Mouse (Mus musculus): ENCODE results near the gene Olfr153.
"Not testable (repeated sequence)": the region's sequence is repeated elsewhere in the genome, so short reads cannot be mapped to it uniquely, and the experiment has no call there.

The Olfr153 gene

DNA sequence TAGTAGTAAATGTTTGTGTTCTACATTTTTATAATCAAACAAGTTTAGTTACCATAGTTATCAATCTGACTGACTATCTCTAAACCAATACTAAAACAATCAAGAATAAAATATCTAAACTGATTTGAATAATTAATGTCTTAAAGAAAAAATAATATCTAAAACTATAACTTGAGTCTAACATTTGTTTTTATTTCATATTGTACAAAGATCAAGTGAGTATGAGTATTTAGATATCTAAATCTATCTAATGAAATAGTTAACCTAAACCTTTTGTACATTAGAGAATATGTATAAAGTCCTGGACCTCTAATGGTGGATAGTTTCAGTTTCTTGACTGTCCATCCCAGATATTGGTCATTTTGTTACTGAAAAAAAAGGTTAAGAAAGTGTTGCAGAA, at the start of gene Olfr153:
Olfr153 (plus strand) TSS at position 301 of the 400 bp plus-strand sequence.
- no peak for DNase-seq (ENCODE audit: low spot score)

DNA sequence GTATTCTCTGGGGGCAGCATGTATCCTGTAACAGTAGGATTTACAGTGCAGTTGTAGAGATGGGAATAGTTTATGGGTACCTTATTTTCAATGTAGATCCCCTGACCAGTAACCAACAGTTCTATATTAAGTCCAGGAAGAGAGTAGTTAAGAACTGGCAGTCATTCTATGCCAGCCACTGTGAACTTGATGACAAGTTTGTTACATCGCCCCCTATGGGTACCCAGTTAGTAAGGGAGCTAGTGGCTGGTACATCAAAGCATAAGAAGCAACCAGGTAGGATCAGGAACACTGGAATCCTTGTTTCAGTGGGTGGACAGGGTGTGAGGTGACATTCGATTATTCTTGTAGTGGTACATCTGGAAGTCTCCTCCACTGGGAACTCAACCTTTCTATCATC, 49.3 kb upstream of the Olfr153 start:
- DNase-seq (ENCODE audit: low spot score), result no peak

DNA sequence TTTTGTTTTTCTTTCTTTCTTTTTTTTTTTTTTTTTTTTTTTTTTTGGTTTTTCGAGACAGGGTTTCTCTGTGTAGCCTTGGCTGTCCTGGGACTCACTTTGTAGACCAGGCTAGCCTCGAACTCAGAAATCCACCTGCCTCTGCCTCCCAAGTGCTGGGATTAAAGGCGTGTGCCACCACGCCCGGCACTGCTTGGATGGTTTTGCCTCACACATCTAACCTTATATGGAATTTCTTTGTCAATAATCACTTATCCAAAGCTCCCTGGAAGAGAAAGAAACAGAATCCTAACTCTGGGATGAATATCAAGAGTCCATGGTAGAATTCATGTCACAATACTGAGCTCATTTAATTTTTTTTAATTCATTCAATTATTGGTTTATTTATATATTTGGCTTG, 34.6 kb upstream of the Olfr153 start, which contains the start of gene Pramel7:
Pramel7 (minus strand) TSS at position 101 of the 400 bp plus-strand sequence.
- not testable (repeated sequence) for DNase-seq (ENCODE audit: low spot score)

DNA sequence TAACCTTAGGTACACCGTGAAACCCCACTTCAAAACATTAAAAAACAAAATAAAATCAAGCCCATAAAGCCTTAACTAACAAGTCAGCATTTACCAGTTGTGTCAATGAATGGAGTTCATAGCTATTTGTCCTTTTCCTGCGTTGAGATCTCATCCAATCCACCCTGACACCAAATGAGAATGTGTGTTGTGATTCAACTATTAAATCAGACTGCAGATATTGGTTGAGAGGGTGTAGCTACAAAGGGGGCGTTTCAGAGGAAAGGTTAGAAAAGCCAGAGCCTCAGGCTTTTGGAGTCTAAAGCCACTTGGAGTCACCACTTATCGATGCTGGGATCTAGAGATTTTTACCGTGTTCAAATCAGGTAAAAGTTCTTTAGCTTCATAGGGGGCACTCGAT, 25.3 kb upstream of the Olfr153 start, which contains the start of gene Pramel6:
Pramel6 (plus strand) TSS at position 301 of the 400 bp plus-strand sequence.
- DNase-seq (ENCODE audit: low spot score), result no peak

DNA sequence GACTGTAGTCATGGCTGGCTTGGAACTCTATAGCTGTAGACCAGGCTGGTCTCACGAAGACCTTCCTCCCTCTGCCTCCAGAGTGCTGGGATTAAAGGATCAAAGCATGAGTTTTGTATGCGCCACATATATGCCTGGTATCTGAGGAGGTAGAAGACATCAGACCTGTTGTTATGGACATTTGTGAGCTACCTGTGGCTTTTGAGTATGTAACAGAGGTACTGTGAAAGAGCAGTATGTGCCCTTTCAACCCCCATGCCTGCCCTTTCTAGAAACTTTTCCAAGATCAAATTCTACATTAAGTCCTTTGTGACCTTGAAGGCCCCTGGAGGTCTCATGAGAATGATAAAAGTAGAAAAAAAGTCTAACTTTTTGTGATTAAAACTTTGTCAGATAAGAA, 16.6 kb upstream of the Olfr153 start:
- no peak for DNase-seq (ENCODE audit: low spot score)

DNA sequence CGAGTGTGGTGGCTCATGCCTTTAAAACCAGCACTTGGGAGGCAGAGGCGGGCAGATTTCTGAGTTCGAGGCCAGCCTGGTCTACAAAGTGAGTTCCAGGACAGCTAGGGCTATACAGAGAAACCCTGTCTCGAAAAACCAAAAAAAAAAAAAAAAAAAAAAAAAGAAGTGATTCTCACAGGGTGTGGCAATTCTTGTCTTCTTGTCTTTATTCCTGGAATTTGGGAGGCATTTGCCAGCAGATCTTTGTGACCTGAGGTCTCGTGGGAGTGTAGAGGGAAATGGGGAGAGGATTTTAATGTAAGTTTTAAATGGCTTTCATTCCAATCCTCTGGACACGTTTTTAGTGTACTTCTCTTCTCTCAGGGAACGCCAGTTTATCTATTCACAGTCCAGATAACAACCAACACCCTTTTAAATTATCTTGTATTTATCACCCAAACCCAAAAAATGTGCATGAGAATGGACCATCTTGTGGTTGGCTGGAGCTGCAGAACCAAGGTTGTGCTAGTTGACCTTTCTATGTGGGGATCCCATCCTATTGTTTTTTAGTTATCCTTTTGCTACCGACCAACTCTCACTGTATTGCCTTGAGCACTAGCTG, 16.0 kb upstream of the Olfr153 start:
- DNase-seq (ENCODE audit: low spot score), result no peak

DNA sequence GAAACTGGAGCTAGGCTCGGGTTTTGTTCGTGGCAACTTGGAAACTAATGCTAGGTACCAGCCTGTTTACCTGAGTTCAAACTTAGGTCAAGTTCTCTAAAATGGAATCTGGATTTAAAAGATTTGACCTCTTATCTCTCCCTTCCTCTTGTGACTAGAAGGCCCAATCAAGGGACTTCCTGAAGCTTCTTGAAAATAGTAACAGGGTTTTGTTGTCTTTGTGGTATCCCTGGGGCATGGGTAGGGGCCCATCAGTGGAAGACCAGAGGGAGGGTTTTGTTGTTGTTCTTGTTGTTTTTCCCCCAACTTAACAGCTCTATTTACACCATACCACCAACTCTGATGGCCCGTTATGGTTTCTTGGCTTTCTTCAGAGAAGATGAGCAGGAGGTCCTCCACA, 15.0 kb upstream of the Olfr153 start:
- no peak for DNase-seq (ENCODE audit: low spot score)

DNA sequence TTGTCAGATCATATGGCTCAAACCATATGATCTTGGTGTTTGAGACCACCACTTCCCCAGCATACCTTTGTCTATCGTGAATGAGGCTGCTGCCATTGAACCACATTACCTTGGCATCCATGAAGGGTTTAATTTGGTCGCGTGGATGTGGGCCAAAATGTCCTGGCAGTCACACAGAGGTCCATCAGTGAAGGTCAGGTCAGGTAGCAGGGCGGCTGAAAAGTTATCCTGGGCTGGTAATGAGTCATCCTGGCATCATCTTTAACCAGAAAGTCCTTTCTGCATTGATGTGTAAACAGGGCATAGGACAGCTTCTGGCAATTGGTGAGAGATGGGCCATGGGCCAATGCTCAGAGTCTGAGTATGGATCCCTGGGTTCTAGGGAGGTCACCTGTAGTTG, 10.9 kb upstream of the Olfr153 start:
- DNase-seq (ENCODE audit: low spot score), result no peak

DNA sequence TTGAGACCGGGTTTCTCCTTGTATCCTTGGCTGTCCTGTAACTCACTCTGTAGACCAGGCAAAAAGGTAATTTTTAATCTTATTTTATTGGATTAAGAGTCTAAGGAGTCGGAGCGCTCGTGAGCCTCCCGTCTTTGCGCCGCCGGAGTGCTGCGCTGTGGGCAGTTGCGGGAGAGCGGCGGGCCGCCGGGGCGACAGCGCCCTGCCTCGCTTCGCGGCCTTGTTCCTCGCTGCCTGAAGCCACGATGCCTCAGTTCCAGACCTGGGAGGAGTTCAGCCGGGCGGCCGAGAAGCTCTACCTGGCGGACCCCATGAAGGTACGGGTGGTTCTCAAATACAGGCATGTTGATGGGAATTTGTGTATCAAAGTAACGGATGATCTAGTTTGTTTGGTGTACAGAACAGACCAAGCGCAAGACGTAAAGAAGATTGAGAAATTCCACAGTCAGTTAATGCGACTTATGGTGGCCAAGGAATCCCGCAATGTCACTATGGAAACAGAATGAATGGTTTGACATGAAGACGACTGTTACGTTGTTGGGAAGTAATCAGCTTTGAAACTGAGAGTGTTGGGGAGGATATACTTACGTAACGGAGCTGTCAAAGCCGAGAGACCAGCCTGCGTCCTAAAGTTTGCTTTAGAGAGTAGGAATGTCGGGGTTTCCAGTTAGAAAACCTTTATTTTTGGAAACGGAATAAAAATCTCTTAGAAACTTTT, 5.5 kb upstream of the Olfr153 start:
- not testable (repeated sequence) for DNase-seq (ENCODE audit: low spot score)

DNA sequence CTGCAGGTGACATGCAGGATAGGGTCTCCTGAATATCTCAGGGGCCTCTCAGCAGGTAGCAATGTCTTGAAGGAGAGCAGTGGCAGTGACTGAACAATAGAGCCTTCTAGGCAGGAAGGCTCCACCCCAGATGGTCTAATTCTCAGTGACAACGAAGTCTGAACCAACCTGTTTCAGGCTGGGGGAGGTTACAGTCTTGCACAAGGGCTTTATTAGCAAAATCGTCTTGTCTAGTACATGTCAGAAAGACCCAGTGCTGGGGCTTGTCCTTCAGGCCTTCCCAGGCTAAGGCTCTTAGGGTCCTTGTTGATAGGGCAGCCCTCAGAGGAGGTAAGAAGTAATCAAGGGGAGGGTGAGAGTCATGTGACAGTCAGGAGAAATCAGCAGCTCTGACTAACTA, 3.2 kb downstream of the Olfr153 start:
- no peak for DNase-seq (ENCODE audit: low spot score)

DNA sequence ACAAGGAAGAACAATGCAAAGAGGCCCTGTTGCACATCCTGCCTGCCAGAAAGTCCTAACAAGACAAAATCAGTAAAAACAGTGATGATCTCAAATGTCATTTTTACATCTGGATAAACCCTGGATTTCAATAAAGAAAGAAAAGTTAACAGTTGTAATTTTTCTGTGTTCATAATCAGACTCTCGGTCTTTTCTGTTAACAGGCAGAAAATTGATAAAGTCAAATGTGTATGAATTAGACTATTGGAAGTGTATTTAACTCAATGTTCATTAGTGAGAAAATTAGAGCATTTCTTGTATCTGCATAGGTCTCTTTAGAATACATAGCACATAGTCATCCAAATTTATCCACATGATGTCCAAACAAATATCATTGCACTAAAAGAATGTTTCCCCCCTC, 13.8 kb downstream of the Olfr153 start, which contains the start of gene Olfr1128:
Olfr1128 (minus strand) TSS at position 101 of the 400 bp plus-strand sequence.
- DNase-seq (ENCODE audit: low spot score), result no peak

DNA sequence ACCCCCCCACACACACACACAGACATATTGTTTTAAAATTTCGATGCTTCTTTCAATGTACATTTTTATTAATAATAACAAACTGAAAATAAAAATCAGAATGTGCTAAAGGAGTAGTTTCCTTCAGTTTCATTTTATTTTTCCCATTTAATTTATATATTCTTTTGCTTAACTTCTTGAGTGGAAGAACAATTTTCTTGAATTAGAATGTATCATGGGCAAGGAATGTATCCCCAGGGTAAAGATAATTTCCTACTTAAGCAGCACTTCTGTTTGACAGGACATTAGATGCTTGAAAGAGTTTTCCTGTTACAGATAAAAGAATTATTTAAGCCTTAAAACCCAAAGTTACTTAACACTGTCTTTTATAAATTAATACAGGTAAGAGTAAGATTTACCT, 42.0 kb downstream of the Olfr153 start, which contains the start of gene Olfr1129:
Olfr1129 (plus strand) TSS at position 301 of the 400 bp plus-strand sequence.
- not testable (repeated sequence) for DNase-seq (ENCODE audit: low spot score)

All from lung, postnatal 25 days (tissue).